Mouse (Mus musculus) MEL (cell line): ENCODE measurements around the gene Lrrc46.

Source experiments
- CHD1 ChIP-seq: IDR thresholded peaks from 2 replicates; pipeline ENCODE4 v1.6.1; 2012; ENCODE audit warnings: low read depth, mild to moderate bottlenecking, inconsistent platforms, low read length, improper control_type of control experiment
- CHD2 ChIP-seq: IDR thresholded peaks from 2 replicates; pipeline ENCODE4 v1.6.1; 2011; ENCODE audit warnings: low read length, improper control_type of control experiment
- CTCF ChIP-seq, 3 experiments: IDR thresholded peaks in 2 of 3; conservative IDR thresholded peaks in 1 of 3; 2 replicates each; pipeline ENCODE4 v1.5.1; 2011 to 2012; ENCODE audit warnings: low read length in 3 of 3, low read depth in 2 of 3, mild to moderate bottlenecking in 2 of 3, improper control_type of control experiment in 1 of 3, inconsistent platforms in 1 of 3, mixed read lengths in 1 of 3, moderate library complexity in 1 of 3; ENCODE audit not compliant: control insufficient read depth in 1 of 3, insufficient read depth in 1 of 3, poor library complexity in 1 of 3, severe bottlenecking in 1 of 3
- E2F4 ChIP-seq: IDR thresholded peaks from 2 replicates; pipeline ENCODE4 v1.6.1; 2011; ENCODE audit warnings: low read depth, low read length, improper control_type of control experiment, borderline replicate concordance
- ETS1 ChIP-seq: IDR thresholded peaks from 2 replicates; pipeline ENCODE4 v1.6.1; 2012; ENCODE audit warnings: low read depth, mild to moderate bottlenecking, inconsistent platforms, low read length, improper control_type of control experiment, moderate library complexity
- HCFC1 ChIP-seq: IDR thresholded peaks from 2 replicates; pipeline ENCODE4 v1.6.1; 2012; ENCODE audit warnings: low read depth, mild to moderate bottlenecking, inconsistent platforms, low read length, improper control_type of control experiment, moderate library complexity
- MAX ChIP-seq: IDR thresholded peaks from 2 replicates; pipeline ENCODE4 v1.6.1; 2011; ENCODE audit warnings: low read length, improper control_type of control experiment
- POLR2A ChIP-seq, 2 experiments: IDR thresholded peaks; 2 replicates each; pipeline ENCODE4 v1.6.1; 2011 to 2012; ENCODE audit warnings: low read length in 2 of 2, mild to moderate bottlenecking in 2 of 2, control low read depth in 1 of 2, improper control_type of control experiment in 1 of 2, low read depth in 1 of 2, moderate library complexity in 1 of 2; ENCODE audit not compliant: control insufficient read depth in 1 of 2, insufficient read depth in 1 of 2, poor library complexity in 1 of 2
- POLR2AphosphoS2 ChIP-seq: IDR thresholded peaks from 2 replicates; pipeline ENCODE4 v1.6.1; 2011; ENCODE audit warnings: low read length, improper control_type of control experiment
- ZC3H11A ChIP-seq: IDR thresholded peaks from 2 replicates; pipeline ENCODE4 v1.6.1; 2012; ENCODE audit warnings: low read depth, mild to moderate bottlenecking, inconsistent platforms, low read length, improper control_type of control experiment

- TF ChIP-seq POLR2A (IDR thresholded peaks at IDR 0.05; ENCODE audit: control insufficient read depth in 1 of 2, insufficient read depth in 1 of 2, low read depth in 1 of 2, low read length in 2 of 2, poor library complexity in 1 of 2) = no peak
- no peak for TF ChIP-seq E2F4
- no peak for TF ChIP-seq ETS1
- no peak for TF ChIP-seq CTCF (IDR thresholded peaks at IDR 0.05 in 2 of 3, conservative IDR thresholded peaks at IDR 0.05 in 1 of 3; ENCODE audit: control insufficient read depth in 1 of 3, insufficient read depth in 1 of 3, low read depth in 2 of 3, low read length in 3 of 3, poor library complexity in 1 of 3, severe bottlenecking in 1 of 3)
- no peak for TF ChIP-seq MAX
- no peak for TF ChIP-seq CHD1
- no peak for TF ChIP-seq ZC3H11A
- TF ChIP-seq HCFC1 = no peak
- no peak for TF ChIP-seq CHD2
- TF ChIP-seq POLR2AphosphoS2 = no peak
These were observed 2.3 kb downstream of the Lrrc46 start for GRCm38 (mm10) chr11:97038881-97039280.
